Mouse (Mus musculus) neural tube, embryonic 14.5 days (tissue): ENCODE measurements around the gene P3h1. TPM values are rescaled to one million over a fixed set of nuclear protein-coding genes. Genes with fewer than 3 reads are reported as not detected.

ENCODE experiments used
- ATAC-seq: fragments of 200-750 bp; cut with Nextera tagmentation; 2 replicates; pipeline ENCODE4 v1.8.0; 2017; ENCODE audit warnings: low read depth, mild to moderate bottlenecking, moderate TSS enrichment, moderate library complexity
- H3K27ac ChIP-seq: fragments of 300-500 bp; sonication (generic); 2 replicates; pipeline ENCODE4 v1.5.1; 2014; ENCODE audit warnings: low read depth, mild to moderate bottlenecking, control low read depth, low read length, moderate library complexity, mixed read lengths
- H3K27me3 ChIP-seq: fragments of 300-500 bp; sonication (generic); 2 replicates; pipeline ENCODE4 v1.6.1; 2014; ENCODE audit warnings: low read length; ENCODE audit not compliant: control insufficient read depth, insufficient read depth
- H3K36me3 ChIP-seq: fragments of 300-500 bp; sonication (generic); 2 replicates; pipeline ENCODE4 v1.6.1; 2014; ENCODE audit warnings: low read length, mixed read lengths; ENCODE audit not compliant: control insufficient read depth, insufficient read depth
- H3K4me1 ChIP-seq: fragments of 300-500 bp; sonication (generic); 2 replicates; pipeline ENCODE4 v1.6.1; 2014; ENCODE audit warnings: low read length; ENCODE audit not compliant: control insufficient read depth, insufficient read depth
- H3K4me2 ChIP-seq: fragments of 300-500 bp; sonication (generic); 2 replicates; pipeline ENCODE4 v1.6.1; 2014; ENCODE audit warnings: mild to moderate bottlenecking, low read depth, low read length, control low read depth
- H3K4me3 ChIP-seq: fragments of 300-500 bp; sonication (generic); 2 replicates; pipeline ENCODE4 v1.5.1; 2014; ENCODE audit warnings: low read depth, low read length, control low read depth, mixed read lengths
- H3K9ac ChIP-seq: fragments of 300-500 bp; sonication (generic); replicated peaks from 2 replicates; pipeline ENCODE4 v1.6.1; 2014; ENCODE audit warnings: low read depth, mild to moderate bottlenecking, control low read depth, low read length, mixed read lengths
- H3K9me3 ChIP-seq: fragments of 300-500 bp; sonication (generic); 2 replicates; pipeline ENCODE4 v1.6.1; 2016; ENCODE audit warnings: low read length; ENCODE audit not compliant: control insufficient read depth
- WGBS: fragments of 180-500 bp; shearing (Covaris S2); extraction: QIAGEN DNeasy Blood & Tissue Kit; methylation state at CpG from one replicate; pipeline ENCODE4 v1.1.7; 2014; 5-methylcytosine and 5-hydroxymethylcytosine counted together
- polyA plus RNA-seq: library from polyadenylated mRNA; unstranded; fragments of >200 nt; fragmentation: Nextera tagmentation; extraction: Ambion mirVana; gene quantifications from 2 replicates; pipeline ENCODE4 v1.2.1, GENCODE M21; 2014

Gene P3h1
- polyA plus RNA-seq, 1 experiment from 2014 or later, result 9.1 TPM

- H3K4me1 ChIP-seq, result peaks cover 6% of the 10 kb centered on the region; the same call in 1 of the 2 replicates
- H3K27ac ChIP-seq, result no peak overlapping the region
- 87% methylated on average over 2 of the region's 2 CpGs for WGBS
- no peak overlapping the region for H3K4me2 ChIP-seq
- H3K9me3 ChIP-seq, result no peaks in the 10 kb centered on the region
- no peak for ATAC-seq
- no peak overlapping the region for H3K9ac ChIP-seq
- H3K36me3 ChIP-seq, result no peaks in the 10 kb centered on the region
- no peaks in the 10 kb centered on the region for H3K27me3 ChIP-seq
- H3K4me3 ChIP-seq, result no peak overlapping the region
Measured at GRCm38 (mm10) chr4:119297361-119297760, 64.6 kb downstream of the P3h1 start.

Other genes with a start within 250 kb of the P3h1 start
- gene Slc2a1, start 124.2 kb upstream of the P3h1 start, polyA plus RNA-seq, result 61.8 and 83.3 TPM in 2 replicates
- 6.1 TPM in 2 replicates for gene Zfp691, start 58.7 kb upstream of the P3h1 start, polyA plus RNA-seq
- gene Ermap, start 42.9 kb upstream of the P3h1 start, polyA plus RNA-seq, result 1.1 and 1.2 TPM in 2 replicates
- 230 and 254 TPM in 2 replicates for gene Svbp, start 37.6 kb upstream of the P3h1 start, polyA plus RNA-seq
- 0.78 TPM in 1 of 2 replicates, not detected in the other for gene Tmem269, start 14.7 kb upstream of the P3h1 start, polyA plus RNA-seq
- gene AU022252, start 203 bp upstream of the P3h1 start, polyA plus RNA-seq, result 19.2 and 30.1 TPM in 2 replicates
- gene Cldn19, start 22.5 kb downstream of the P3h1 start, polyA plus RNA-seq, result 0.75 and 0.79 TPM in 2 replicates
- gene Ybx1, start 61.7 kb downstream of the P3h1 start, polyA plus RNA-seq, result 976 and 994 TPM in 2 replicates
- gene Ppih, start 87.6 kb downstream of the P3h1 start, polyA plus RNA-seq, result 48.0 and 49.7 TPM in 2 replicates
- gene Ccdc30, start 182.6 kb downstream of the P3h1 start, polyA plus RNA-seq, result 24.9 and 26.6 TPM in 2 replicates
- 22.4 and 27.6 TPM in 2 replicates for gene Ppcs, start 189.5 kb downstream of the P3h1 start, polyA plus RNA-seq
- 0.32 TPM in 1 of 2 replicates, not detected in the other for gene Zmynd12, start 189.9 kb downstream of the P3h1 start, polyA plus RNA-seq